In genomic region chr8:90825459-90825871, GRCm38 (mm10) we compare ENCODE assay signal across 18 mouse cellular contexts. TPM values are rescaled to one million over a fixed set of nuclear protein-coding genes. Genes with fewer than 3 reads are reported as not detected.
DNase-seq lines count a peak whose midpoint lies in the region; ATAC-seq and TF ChIP-seq lines count a peak whose summit lies in the region.
"Had no signal": no experiment of that assay in that cellular context is flagged by ENCODE, and none has a peak within 500 bp of the region (broad histone marks: within the 10 kb centered on the region; RNA-seq: fewer than 3 reads in every experiment).

No protein-coding gene starts in this region.

- H3K9ac ChIP-seq in kidney, embryonic 15.5 days = no peak overlapping the region
- no peak overlapping the region for H3K9ac ChIP-seq in intestine, embryonic 15.5 days
- H3K9ac ChIP-seq in stomach, embryonic 16.5 days (ENCODE audit: low read length) = peak overlapping the region; percentile 32; the same call in 1 of the 2 replicates
- H3K9ac ChIP-seq: embryonic facial prominence, embryonic 13.5 days had no signal

- H3K36me3 ChIP-seq in kidney, embryonic 15.5 days = no peaks in the 10 kb centered on the region
- H3K36me3 ChIP-seq in intestine, embryonic 15.5 days = no peaks in the 10 kb centered on the region
- H3K36me3 ChIP-seq in stomach, embryonic 16.5 days (ENCODE audit: control insufficient read depth, insufficient read depth, low read length) = no peaks in the 10 kb centered on the region
- H3K36me3 ChIP-seq: embryonic facial prominence, embryonic 13.5 days had no signal

- no peaks in the 10 kb centered on the region for H3K27me3 ChIP-seq in kidney, embryonic 15.5 days
- H3K27me3 ChIP-seq in intestine, embryonic 15.5 days (replicated peaks) = no peaks in the 10 kb centered on the region
- H3K27me3 ChIP-seq in stomach, embryonic 16.5 days (ENCODE audit: control insufficient read depth, insufficient read depth, low read length) = no peaks in the 10 kb centered on the region
- H3K27me3 ChIP-seq: embryonic facial prominence, embryonic 13.5 days had no signal

- H3K4me2 ChIP-seq in kidney, embryonic 15.5 days = no peak overlapping the region
- peak overlapping the region; percentile 39 for H3K4me2 ChIP-seq in intestine, embryonic 15.5 days (replicated peaks)
- H3K4me2 ChIP-seq in stomach, embryonic 16.5 days (ENCODE audit: low read depth, low read length) = peak overlapping the region; percentile 26; the same call in 1 of the 2 replicates
- H3K4me2 ChIP-seq: embryonic facial prominence, embryonic 13.5 days had no signal

- no peak for ATAC-seq in kidney, embryonic 15.5 days (replicated peaks; ENCODE audit: low FRiP score)
- ATAC-seq in intestine, embryonic 15.5 days = peak; percentile 83
- peak; percentile 51; the same call in 1 of the 2 replicates for ATAC-seq in stomach, embryonic 16.5 days (ENCODE audit: insufficient read depth, low FRiP score)
- ATAC-seq: inflammation-experienced regulatory T-cells, adult 6 months; lung, postnatal 0 days had no signal

- WGBS in kidney, embryonic 15.5 days = 73% methylated on average over 9 of the region's 9 CpGs
- WGBS in intestine, embryonic 15.5 days = 63% methylated on average over 9 of the region's 9 CpGs
- 58% methylated on average over 9 of the region's 9 CpGs for whole genome bisulfite sequencing in stomach, embryonic 16.5 days

- no peaks in the 10 kb centered on the region for H3K9me3 ChIP-seq in kidney, embryonic 15.5 days (replicated peaks)
- no peaks in the 10 kb centered on the region for H3K9me3 ChIP-seq in intestine, embryonic 15.5 days
- H3K9me3 ChIP-seq in stomach, embryonic 16.5 days (replicated peaks; ENCODE audit: control insufficient read depth, low read length) = no peaks in the 10 kb centered on the region
- H3K9me3 ChIP-seq: embryonic facial prominence, embryonic 13.5 days had no signal

- no peak overlapping the region for H3K27ac ChIP-seq in kidney, embryonic 15.5 days
- peak overlapping the region; percentile 75 for H3K27ac ChIP-seq in intestine, embryonic 15.5 days
- peak overlapping the region; percentile 56 for H3K27ac ChIP-seq in stomach, embryonic 16.5 days (ENCODE audit: low read length)
- no peak overlapping the region for H3K27ac ChIP-seq in left cerebral cortex, adult 2 months
- H3K27ac ChIP-seq: embryonic facial prominence, embryonic 13.5 days had no signal

- DNase-seq in kidney, adult 11 months = peak; percentile 80
- peak; percentile 40 to 62 for DNase-seq in kidney, postnatal 4 days
- no peak for DNase-seq in left cerebral cortex, adult 2 months (ENCODE audit: extremely low spot score in 1 of 2, low spot score in 2 of 2)
- DNase-seq in layer of hippocampus, adult 9-10 months (ENCODE audit: low spot score) = no peak
- DNase-seq in cerebellum, postnatal 36 days = no peak
- DNase-seq: adrenal gland, adult 2 months; cerebellum, postnatal 10 days; heart, adult 18-20 months; left cerebral cortex, postnatal 4 days; right cerebral cortex, postnatal 14 days had no signal

- H3K4me1 ChIP-seq in kidney, embryonic 15.5 days = peaks cover 19% of the 10 kb centered on the region
- peaks cover 4% of the 10 kb centered on the region; the same call in 1 of the 2 replicates for H3K4me1 ChIP-seq in intestine, embryonic 15.5 days (replicated peaks)
- peaks cover 11% of the 10 kb centered on the region for H3K4me1 ChIP-seq in stomach, embryonic 16.5 days (ENCODE audit: control insufficient read depth, insufficient read depth, low read length)

- TF ChIP-seq CTCF in left cerebral cortex, adult 2 months (IDR thresholded peaks at IDR 0.05) = no peak

- no peak overlapping the region for H3K4me3 ChIP-seq in kidney, embryonic 15.5 days (replicated peaks)
- H3K4me3 ChIP-seq in intestine, embryonic 15.5 days (replicated peaks) = no peak overlapping the region
- H3K4me3 ChIP-seq in stomach, embryonic 16.5 days (replicated peaks; ENCODE audit: low read length) = no peak overlapping the region
- H3K4me3 ChIP-seq in left cerebral cortex, adult 2 months = no peak overlapping the region
- H3K4me3 ChIP-seq: embryonic facial prominence, embryonic 13.5 days had no signal

- intact Hi-C loops in left cerebral cortex, adult 2 months (cut with DNase I) = no loop called here

RNA-seq across cellular contexts. Expression of gene Chd9, which starts 2.7 kb away (rescaled TPM):
- polyA plus RNA-seq in kidney, embryonic 15.5 days (2015; fragmentation: Nextera tagmentation; extraction: Ambion mirVana) = 74.6 and 80.4 TPM in 2 replicates
- 154 and 226 TPM in 2 replicates for polyA plus RNA-seq in intestine, embryonic 15.5 days (2015; fragmentation: Nextera tagmentation; extraction: Ambion mirVana)
- polyA plus RNA-seq in stomach, embryonic 16.5 days (2015; fragmentation: Nextera tagmentation; extraction: Ambion mirVana) = 239 and 288 TPM in 2 replicates
- total RNA-seq in left cerebral cortex, adult 2 months (2021) = 100 to 1,000 TPM; 226 to 228 TPM

RNA-seq across cellular contexts. Expression of gene Gm19935, which starts 8.3 kb away (rescaled TPM):
- polyA plus RNA-seq in kidney, embryonic 15.5 days (2015; fragmentation: Nextera tagmentation; extraction: Ambion mirVana) = not detected in 2 replicates
- polyA plus RNA-seq in intestine, embryonic 15.5 days (2015; fragmentation: Nextera tagmentation; extraction: Ambion mirVana) = 0.15 and 0.23 TPM in 2 replicates
- 0.18 and 0.31 TPM in 2 replicates for polyA plus RNA-seq in stomach, embryonic 16.5 days (2015; fragmentation: Nextera tagmentation; extraction: Ambion mirVana)
- total RNA-seq in left cerebral cortex, adult 2 months (2021) = 1 to 10 TPM; 1.2 to 1.3 TPM
- total RNA-seq: adrenal gland, adult 2 months; heart, postnatal 25 days; neutrophil, adult 5-6 weeks had no signal
- polyA plus RNA-seq: adrenal gland, adult 2 months; embryonic facial prominence, embryonic 13.5 days; inflammation-experienced regulatory T-cells, adult 6 months had no signal

Comparison
In these comparisons a context has a peak if more than half of its experiments do, and no peak if none do; other contexts are left out.
1. DNase-seq: peak in kidney, adult 11 months (single experiment) and kidney, postnatal 4 days (2 of 2); none in left cerebral cortex, adult 2 months (0 of 2), layer of hippocampus, adult 9-10 months (single experiment) and cerebellum, postnatal 36 days (0 of 2).
2. H3K27ac ChIP-seq: peak in intestine, embryonic 15.5 days (single experiment) and stomach, embryonic 16.5 days (single experiment); none in kidney, embryonic 15.5 days (single experiment) and left cerebral cortex, adult 2 months (single experiment).